Mouse (Mus musculus): ENCODE measurements at regions not wholly inside any gene's neighbourhood (a gene's known extent, or its start where the extent isn't known, plus 50 kb on each side); places are given as distances from the start of the nearest gene placed in this dataset.

GRCm38 (mm10) chr15:96851970-96852768 lies 152.6 kb upstream of the Slc38a2 start:
- Histone ChIP-seq H3K27ac (ENCODE audit: control insufficient read depth, insufficient read depth, low read depth, low read length, poor library complexity) (no peak overlapping the region), H3K4me1 (ENCODE audit: control insufficient read depth, insufficient read depth, low read length) (no peaks in the 10 kb centered on the region; the same call in 1 of the 2 replicates), H3K4me3 (replicated peaks; ENCODE audit: control insufficient read depth, low read depth, low read length) (no peak overlapping the region)
- TF ChIP-seq CTCF (IDR thresholded peaks at IDR 0.05; ENCODE audit: control insufficient read depth, insufficient read depth, low read length), result no peak
- TF ChIP-seq POLR2A (IDR thresholded peaks at IDR 0.05; ENCODE audit: borderline replicate concordance, control insufficient read depth, low read depth, low read length), result no peak
- 59% methylated on average over 21 of the region's 21 CpGs for WGBS

- WGBS, result 76% methylated on average over 2 of the region's 2 CpGs
- TF ChIP-seq POLR2A (IDR thresholded peaks at IDR 0.05; ENCODE audit: borderline replicate concordance, control insufficient read depth, low read depth, low read length) (no peak), CTCF (IDR thresholded peaks at IDR 0.05; ENCODE audit: control insufficient read depth, insufficient read depth, low read length) (peak; percentile 61)
- Histone ChIP-seq H3K4me3 (replicated peaks; ENCODE audit: control insufficient read depth, low read depth, low read length) (no peak overlapping the region), H3K4me1 (ENCODE audit: control insufficient read depth, insufficient read depth, low read length) (no peaks in the 10 kb centered on the region; the same call in 1 of the 2 replicates), H3K27ac (ENCODE audit: control insufficient read depth, insufficient read depth, low read depth, low read length, poor library complexity) (no peak overlapping the region)
These were observed 148.6 kb upstream of the Slc38a2 start for GRCm38 (mm10) chr15:96848150-96848549.

- Histone ChIP-seq H3K27ac (ENCODE audit: control insufficient read depth, insufficient read depth, low read depth, low read length, poor library complexity) (no peak overlapping the region), H3K4me1 (ENCODE audit: control insufficient read depth, insufficient read depth, low read length) (no peaks in the 10 kb centered on the region; the same call in 1 of the 2 replicates)
- WGBS, result 82% methylated on average over 6 of the region's 6 CpGs
These were observed 145.7 kb upstream of the Slc38a2 start for GRCm38 (mm10) chr15:96845221-96845620.

GRCm38 (mm10) chr15:96844290-96844689 lies 144.8 kb upstream of the Slc38a2 start:
- Histone ChIP-seq H3K4me1 (ENCODE audit: control insufficient read depth, insufficient read depth, low read length) (no peaks in the 10 kb centered on the region), H3K4me3 (replicated peaks; ENCODE audit: control insufficient read depth, low read depth, low read length) (no peak overlapping the region), H3K27ac (ENCODE audit: control insufficient read depth, insufficient read depth, low read depth, low read length, poor library complexity) (no peak overlapping the region)
- TF ChIP-seq CTCF (IDR thresholded peaks at IDR 0.05; ENCODE audit: control insufficient read depth, insufficient read depth, low read length) (no peak), POLR2A (IDR thresholded peaks at IDR 0.05; ENCODE audit: borderline replicate concordance, control insufficient read depth, low read depth, low read length) (no peak)
- 86% methylated on average over 4 of the region's 4 CpGs for WGBS

More at GRCm38 (mm10) chr15:96845221-96845620, 145.7 kb upstream of the Slc38a2 start:
- TF ChIP-seq POLR2A (IDR thresholded peaks at IDR 0.05; ENCODE audit: borderline replicate concordance, control insufficient read depth, low read depth, low read length) (no peak), CTCF (IDR thresholded peaks at IDR 0.05; ENCODE audit: control insufficient read depth, insufficient read depth, low read length) (no peak)
- H3K4me3 ChIP-seq (replicated peaks; ENCODE audit: control insufficient read depth, low read depth, low read length), result no peak overlapping the region

- WGBS, result 84% methylated on average over 7 of the region's 7 CpGs
- no peak overlapping the region for H3K27ac ChIP-seq (ENCODE audit: control insufficient read depth, insufficient read depth, low read depth, low read length, poor library complexity)
- no peaks in the 10 kb centered on the region for H3K4me1 ChIP-seq (ENCODE audit: control insufficient read depth, insufficient read depth, low read length)
- no peak overlapping the region for H3K4me3 ChIP-seq (replicated peaks; ENCODE audit: control insufficient read depth, low read depth, low read length)
- TF ChIP-seq POLR2A (IDR thresholded peaks at IDR 0.05; ENCODE audit: borderline replicate concordance, control insufficient read depth, low read depth, low read length) (no peak), CTCF (IDR thresholded peaks at IDR 0.05; ENCODE audit: control insufficient read depth, insufficient read depth, low read length) (no peak)
These were observed 144.1 kb upstream of the Slc38a2 start for GRCm38 (mm10) chr15:96843589-96843988.

GRCm38 (mm10) chr15:96842881-96843280 lies 143.4 kb upstream of the Slc38a2 start:
- H3K4me3 ChIP-seq (replicated peaks; ENCODE audit: control insufficient read depth, low read depth, low read length), result no peak overlapping the region
- no peak overlapping the region for H3K27ac ChIP-seq (ENCODE audit: control insufficient read depth, insufficient read depth, low read depth, low read length, poor library complexity)
- WGBS, result 68% methylated on average over 3 of the region's 3 CpGs
- TF ChIP-seq POLR2A (IDR thresholded peaks at IDR 0.05; ENCODE audit: borderline replicate concordance, control insufficient read depth, low read depth, low read length) (no peak), CTCF (IDR thresholded peaks at IDR 0.05; ENCODE audit: control insufficient read depth, insufficient read depth, low read length) (no peak)
- no peaks in the 10 kb centered on the region for H3K4me1 ChIP-seq (ENCODE audit: control insufficient read depth, insufficient read depth, low read length)

- no peak overlapping the region for H3K4me3 ChIP-seq (replicated peaks; ENCODE audit: control insufficient read depth, low read depth, low read length)
- no peaks in the 10 kb centered on the region for H3K4me1 ChIP-seq (ENCODE audit: control insufficient read depth, insufficient read depth, low read length)
- TF ChIP-seq CTCF (IDR thresholded peaks at IDR 0.05; ENCODE audit: control insufficient read depth, insufficient read depth, low read length), result no peak
- TF ChIP-seq POLR2A (IDR thresholded peaks at IDR 0.05; ENCODE audit: borderline replicate concordance, control insufficient read depth, low read depth, low read length), result no peak
- H3K27ac ChIP-seq (ENCODE audit: control insufficient read depth, insufficient read depth, low read depth, low read length, poor library complexity), result no peak overlapping the region
- 86% methylated on average over 3 of the region's 3 CpGs for WGBS
These were observed 137.1 kb upstream of the Slc38a2 start for GRCm38 (mm10) chr15:96836670-96837069.

GRCm38 (mm10) chr15:96834862-96835261 lies 135.3 kb upstream of the Slc38a2 start:
- TF ChIP-seq POLR2A (IDR thresholded peaks at IDR 0.05; ENCODE audit: borderline replicate concordance, control insufficient read depth, low read depth, low read length) (no peak), CTCF (IDR thresholded peaks at IDR 0.05; ENCODE audit: control insufficient read depth, insufficient read depth, low read length) (no peak)
- Histone ChIP-seq H3K4me3 (replicated peaks; ENCODE audit: control insufficient read depth, low read depth, low read length) (no peak overlapping the region), H3K27ac (ENCODE audit: control insufficient read depth, insufficient read depth, low read depth, low read length, poor library complexity) (no peak overlapping the region), H3K4me1 (ENCODE audit: control insufficient read depth, insufficient read depth, low read length) (no peaks in the 10 kb centered on the region)
- 75% methylated on average over 9 of the region's 9 CpGs for WGBS

Measured in bone marrow, adult 2 months (tissue).